Mouse (Mus musculus) embryonic facial prominence, embryonic 14.5 days (tissue): ENCODE measurements at regions not wholly inside any gene's neighbourhood (a gene's known extent, or its start where the extent isn't known, plus 50 kb on each side); places are given as distances from the start of the nearest gene placed in this dataset.

Experiments
- ATAC-seq: fragments of 200-750 bp; cut with Nextera tagmentation; 2 replicates; pipeline ENCODE4 v1.8.0; 2017; ENCODE audit warnings: low read depth, moderate number of reproducible peaks, moderate TSS enrichment
- DNase-seq: peaks from one replicate; pipeline ENCODE4 v3.0.0-alpha.2; 2015; ENCODE audit warnings: low spot score
- H3K27ac ChIP-seq: fragments of 300-500 bp; sonication (generic); replicated peaks from 2 replicates; pipeline ENCODE4 v1.5.1; 2014; ENCODE audit warnings: low read depth, mild to moderate bottlenecking, low read length, moderate library complexity
- H3K27me3 ChIP-seq: fragments of 300-500 bp; sonication (generic); replicated peaks from 2 replicates; pipeline ENCODE4 v1.6.1; 2014; ENCODE audit warnings: low read length; ENCODE audit not compliant: control insufficient read depth, insufficient read depth
- H3K36me3 ChIP-seq: fragments of 300-500 bp; sonication (generic); 2 replicates; pipeline ENCODE4 v1.6.1; 2014; ENCODE audit warnings: low read length, mixed read lengths; ENCODE audit not compliant: control insufficient read depth, insufficient read depth
- H3K4me1 ChIP-seq: fragments of 300-500 bp; sonication (generic); 2 replicates; pipeline ENCODE4 v1.6.1; 2014; ENCODE audit warnings: antibody characterized with exemption, low read length; ENCODE audit not compliant: control insufficient read depth, insufficient read depth
- H3K4me2 ChIP-seq: fragments of 300-500 bp; sonication (generic); 2 replicates; pipeline ENCODE4 v1.6.1; 2014; ENCODE audit warnings: low read depth, mild to moderate bottlenecking, low read length, moderate library complexity, mixed read lengths
- H3K4me3 ChIP-seq: fragments of 300-500 bp; sonication (generic); 2 replicates; pipeline ENCODE4 v1.5.1; 2014; ENCODE audit warnings: low read depth, mild to moderate bottlenecking, low read length
- H3K9ac ChIP-seq: fragments of 300-500 bp; sonication (generic); 2 replicates; pipeline ENCODE4 v1.6.1; 2014; ENCODE audit warnings: low read depth, mild to moderate bottlenecking, low read length, moderate library complexity, mixed read lengths
- H3K9me3 ChIP-seq: fragments of 300-500 bp; sonication (generic); 2 replicates; pipeline ENCODE4 v1.6.1; 2016; ENCODE audit warnings: low read length; ENCODE audit not compliant: control insufficient read depth
- WGBS: fragments of 180-500 bp; shearing (Covaris S2); extraction: QIAGEN DNeasy Blood & Tissue Kit; methylation state at CpG from one replicate; pipeline ENCODE4 v1.1.7; 2014; 5-methylcytosine and 5-hydroxymethylcytosine counted together

DNA sequence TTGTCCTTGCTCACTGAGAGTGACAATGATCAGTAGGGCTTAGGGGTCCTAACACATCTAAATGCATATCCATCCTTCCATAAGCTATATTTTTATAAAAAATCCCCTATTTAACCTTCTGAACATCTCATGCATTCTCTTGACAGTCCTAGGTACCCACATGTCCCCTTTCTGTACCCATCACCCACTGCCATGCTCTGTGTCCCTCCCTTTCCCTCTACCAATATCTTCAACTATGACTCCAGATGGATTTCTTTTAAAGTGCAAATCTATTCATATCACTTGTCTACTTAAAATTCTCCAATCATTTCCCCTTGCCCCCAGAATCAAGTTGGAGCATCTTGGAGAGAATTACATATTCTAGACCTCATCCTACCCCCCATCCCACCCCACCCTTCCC, 235.6 kb downstream of the Qdpr start:
- Histone ChIP-seq H3K9ac (no peak overlapping the region), H3K27ac (no peak overlapping the region), H3K4me2 (no peak overlapping the region), H3K4me3 (no peak overlapping the region), H3K36me3 (no peaks in the 10 kb centered on the region), H3K27me3 (no peaks in the 10 kb centered on the region), H3K9me3 (no peaks in the 10 kb centered on the region), H3K4me1 (peaks cover 6% of the 10 kb centered on the region)
- ATAC-seq (no peak), DNase-seq (no peak)

DNA sequence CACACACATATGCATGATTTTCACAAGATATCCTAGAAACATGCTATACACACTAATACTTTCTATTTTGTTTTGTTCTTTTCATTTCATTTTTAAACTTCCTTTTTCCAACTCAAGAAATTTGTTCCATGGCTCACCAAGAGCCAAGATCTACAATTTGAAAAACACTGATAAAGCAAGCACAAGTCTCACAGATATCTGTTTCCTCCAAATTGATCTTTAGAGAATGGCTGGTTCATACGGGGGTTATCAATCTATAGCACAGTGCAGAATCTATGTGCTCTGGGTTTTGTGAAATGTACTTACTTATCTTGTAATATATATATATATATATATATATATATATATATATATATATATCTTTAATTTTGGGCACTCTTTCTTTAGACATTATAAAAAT, 251.6 kb downstream of the Qdpr start:
- H3K9me3 ChIP-seq: no peaks in the 10 kb centered on the region
- H3K9ac ChIP-seq: no peak overlapping the region
- H3K27ac ChIP-seq: no peak overlapping the region
- H3K4me3 ChIP-seq: no peak overlapping the region
- ATAC-seq (no peak), DNase-seq (no peak)
- no peak overlapping the region for H3K4me2 ChIP-seq
- no peaks in the 10 kb centered on the region for H3K4me1 ChIP-seq
- H3K36me3 ChIP-seq: no peaks in the 10 kb centered on the region
- no peaks in the 10 kb centered on the region for H3K27me3 ChIP-seq
- WGBS: 85% methylated on average over 1 of the region's 1 CpGs

DNA sequence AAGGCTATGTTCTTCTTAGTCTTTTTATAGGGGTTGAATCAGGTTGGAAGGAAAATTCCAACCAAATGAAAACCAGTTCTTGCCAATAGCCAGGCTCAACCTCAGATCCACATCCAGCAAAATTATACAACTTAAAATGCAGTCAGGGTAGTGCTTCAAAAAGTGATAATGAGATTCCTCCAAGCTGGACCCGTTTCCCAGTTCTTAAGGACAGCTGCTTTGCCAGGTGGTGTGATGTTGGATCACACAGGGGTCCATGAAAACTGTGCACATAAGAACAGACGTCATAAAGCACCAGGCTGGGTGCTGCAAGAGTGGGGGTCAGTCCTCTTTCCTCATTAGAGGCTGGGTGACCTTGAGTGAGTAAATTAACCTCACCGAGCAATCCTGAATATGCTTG, 253.9 kb downstream of the Qdpr start:
- WGBS: 38% methylated on average over 3 of the region's 3 CpGs
- no peak overlapping the region for H3K4me3 ChIP-seq
- no peaks in the 10 kb centered on the region for H3K4me1 ChIP-seq
- DNase-seq (no peak), ATAC-seq (no peak)
- no peaks in the 10 kb centered on the region for H3K27me3 ChIP-seq
- H3K4me2 ChIP-seq: no peak overlapping the region
- H3K36me3 ChIP-seq: no peaks in the 10 kb centered on the region
- H3K9ac ChIP-seq: no peak overlapping the region
- no peaks in the 10 kb centered on the region for H3K9me3 ChIP-seq
- H3K27ac ChIP-seq: no peak overlapping the region

DNA sequence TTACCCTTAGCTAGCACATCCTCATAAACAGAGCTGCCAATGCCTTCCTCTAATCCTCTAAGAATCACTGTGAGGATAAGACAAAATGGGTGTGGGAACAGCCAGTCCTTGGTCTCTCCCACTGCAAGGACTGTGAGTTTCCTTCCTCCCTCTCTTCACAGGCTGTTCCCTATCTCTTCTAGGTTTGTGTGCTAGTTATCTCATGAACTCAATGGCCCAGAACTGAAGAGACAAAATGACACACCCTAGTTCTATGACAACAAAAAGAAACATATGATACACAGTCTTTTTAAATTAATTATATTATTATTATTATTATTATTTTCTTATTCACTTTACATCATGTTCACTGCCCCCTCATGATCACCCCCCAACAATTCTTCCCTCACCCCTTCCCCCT, 257.7 kb downstream of the Qdpr start:
- H3K36me3 ChIP-seq: no peaks in the 10 kb centered on the region
- no peak overlapping the region for H3K27ac ChIP-seq
- H3K4me1 ChIP-seq: no peaks in the 10 kb centered on the region
- H3K9me3 ChIP-seq: no peaks in the 10 kb centered on the region
- H3K9ac ChIP-seq: no peak overlapping the region
- ATAC-seq: no peak
- no peaks in the 10 kb centered on the region for H3K27me3 ChIP-seq
- no peak for DNase-seq
- no peak overlapping the region for H3K4me2 ChIP-seq
- no peak overlapping the region for H3K4me3 ChIP-seq

DNA sequence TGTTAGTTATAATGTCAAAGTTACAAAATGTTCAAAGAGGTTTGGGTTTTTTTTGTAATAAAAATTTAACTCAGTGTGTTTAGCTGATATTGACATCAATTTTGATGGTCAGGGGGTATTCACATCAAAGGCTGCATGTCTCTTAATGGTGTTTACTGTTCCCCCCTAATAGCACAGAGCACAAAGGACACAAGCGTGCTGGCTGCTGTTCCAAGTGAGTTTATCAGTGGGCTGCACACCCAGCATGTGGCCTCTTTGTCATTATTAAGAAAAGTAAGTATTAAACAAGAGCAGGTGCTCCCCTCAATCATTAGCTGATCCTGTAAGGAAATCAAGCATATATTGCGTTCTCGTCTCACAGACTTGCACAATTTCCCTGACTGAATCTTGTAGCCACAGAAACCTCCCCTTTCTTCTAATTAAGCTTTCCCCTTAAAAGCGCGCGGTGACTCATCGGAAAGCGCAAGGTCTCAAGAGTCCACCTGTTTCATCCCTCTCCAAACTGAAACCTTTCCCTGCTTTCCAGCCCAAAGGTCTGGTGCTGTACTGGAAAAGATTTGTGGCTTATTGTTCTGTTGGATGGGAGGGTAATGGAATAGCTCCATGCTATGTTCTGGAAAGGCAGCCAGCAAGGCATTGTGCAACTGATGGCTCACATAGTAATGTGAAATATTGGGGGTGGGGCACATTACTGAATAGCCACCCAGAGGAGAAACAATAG, 276.8 kb downstream of the Qdpr start:
- no peaks in the 10 kb centered on the region for H3K9me3 ChIP-seq
- H3K4me2 ChIP-seq: no peak overlapping the region
- no peak overlapping the region for H3K9ac ChIP-seq
- ATAC-seq (no peak), DNase-seq (peak; percentile 15)
- H3K27ac ChIP-seq: no peak overlapping the region
- H3K27me3 ChIP-seq: no peaks in the 10 kb centered on the region
- 72% methylated on average over 8 of the region's 8 CpGs for WGBS
- H3K36me3 ChIP-seq: no peaks in the 10 kb centered on the region
- H3K4me1 ChIP-seq: no peaks in the 10 kb centered on the region
- H3K4me3 ChIP-seq: no peak overlapping the region

DNA sequence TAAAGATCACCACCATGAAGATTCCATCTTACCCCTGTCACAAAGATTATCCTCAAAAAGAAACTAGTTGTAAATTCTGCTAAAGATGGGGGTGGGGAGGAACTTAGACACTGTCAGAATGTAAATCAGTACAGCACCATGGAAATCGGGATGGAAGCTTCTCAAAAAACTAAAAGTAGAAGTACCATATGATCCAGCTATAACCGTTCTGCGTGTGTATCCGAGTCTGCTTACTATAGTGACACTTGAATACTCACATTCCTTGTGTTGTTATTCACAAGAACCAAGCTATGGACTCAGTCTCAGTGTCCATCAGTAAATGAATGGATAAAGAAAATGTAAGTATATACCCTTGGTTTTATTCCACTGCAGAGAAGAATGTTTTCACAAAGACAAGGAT, 290.8 kb downstream of the Qdpr start:
- H3K4me1 ChIP-seq: no peaks in the 10 kb centered on the region
- DNase-seq (no peak), ATAC-seq (no peak)
- H3K27me3 ChIP-seq: no peaks in the 10 kb centered on the region
- no peak overlapping the region for H3K4me3 ChIP-seq
- no peak overlapping the region for H3K9ac ChIP-seq
- H3K36me3 ChIP-seq: no peaks in the 10 kb centered on the region
- H3K9me3 ChIP-seq: no peaks in the 10 kb centered on the region
- H3K27ac ChIP-seq: no peak overlapping the region
- H3K4me2 ChIP-seq: no peak overlapping the region
- 86% methylated on average over 4 of the region's 4 CpGs for WGBS

DNA sequence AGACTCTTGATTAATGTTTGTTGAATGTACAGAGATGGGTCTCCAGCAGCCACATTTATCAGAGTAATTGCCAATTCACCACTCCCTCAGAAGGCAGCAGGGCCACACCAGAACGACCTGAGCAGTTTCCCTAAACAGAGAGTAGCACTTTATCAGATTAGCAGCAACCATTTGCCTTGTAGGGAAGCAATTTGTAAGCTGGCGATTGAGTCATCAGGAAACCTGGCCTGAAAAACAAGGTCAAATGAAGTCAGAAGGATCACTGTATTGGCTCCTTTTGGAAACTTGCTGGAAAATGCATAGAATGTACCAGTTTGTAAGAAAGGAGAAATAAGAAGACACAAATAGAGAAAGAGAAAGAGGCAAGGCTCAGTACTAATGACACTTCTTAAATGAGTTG, 295.1 kb downstream of the Qdpr start:
- Histone ChIP-seq H3K4me2 (no peak overlapping the region), H3K36me3 (no peaks in the 10 kb centered on the region), H3K9ac (no peak overlapping the region), H3K9me3 (no peaks in the 10 kb centered on the region), H3K4me3 (no peak overlapping the region), H3K27ac (no peak overlapping the region), H3K4me1 (no peaks in the 10 kb centered on the region), H3K27me3 (no peaks in the 10 kb centered on the region)
- 41% methylated on average over 2 of the region's 2 CpGs for WGBS
- ATAC-seq (no peak), DNase-seq (no peak)

DNA sequence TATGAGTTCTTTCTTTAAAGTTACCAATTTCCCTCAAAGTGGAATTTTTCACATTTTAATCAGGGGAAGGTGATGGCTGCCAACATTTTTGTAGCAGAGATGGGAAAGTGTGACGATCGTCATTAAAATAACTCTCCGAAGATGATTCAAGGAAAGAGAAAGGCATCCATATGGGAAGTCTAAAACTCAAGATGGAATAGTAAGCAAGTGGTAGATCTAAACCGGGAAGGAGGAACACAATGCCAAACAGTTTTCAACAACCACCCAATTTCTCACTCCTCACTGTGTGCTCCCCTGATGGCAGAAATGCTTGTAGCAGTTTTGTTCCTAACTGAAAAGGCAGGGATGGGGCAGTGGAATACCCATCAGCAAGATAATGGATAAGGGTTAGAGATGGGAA, 305.9 kb downstream of the Qdpr start:
- no peaks in the 10 kb centered on the region for H3K9me3 ChIP-seq
- no peak overlapping the region for H3K9ac ChIP-seq
- no peaks in the 10 kb centered on the region; the same call in 1 of the 2 replicates for H3K4me1 ChIP-seq
- no peak for ATAC-seq
- WGBS: 91% methylated on average over 4 of the region's 4 CpGs
- H3K27ac ChIP-seq: no peak overlapping the region
- no peaks in the 10 kb centered on the region for H3K36me3 ChIP-seq
- DNase-seq: no peak
- no peaks in the 10 kb centered on the region for H3K27me3 ChIP-seq
- H3K4me2 ChIP-seq: no peak overlapping the region
- no peak overlapping the region for H3K4me3 ChIP-seq

DNA sequence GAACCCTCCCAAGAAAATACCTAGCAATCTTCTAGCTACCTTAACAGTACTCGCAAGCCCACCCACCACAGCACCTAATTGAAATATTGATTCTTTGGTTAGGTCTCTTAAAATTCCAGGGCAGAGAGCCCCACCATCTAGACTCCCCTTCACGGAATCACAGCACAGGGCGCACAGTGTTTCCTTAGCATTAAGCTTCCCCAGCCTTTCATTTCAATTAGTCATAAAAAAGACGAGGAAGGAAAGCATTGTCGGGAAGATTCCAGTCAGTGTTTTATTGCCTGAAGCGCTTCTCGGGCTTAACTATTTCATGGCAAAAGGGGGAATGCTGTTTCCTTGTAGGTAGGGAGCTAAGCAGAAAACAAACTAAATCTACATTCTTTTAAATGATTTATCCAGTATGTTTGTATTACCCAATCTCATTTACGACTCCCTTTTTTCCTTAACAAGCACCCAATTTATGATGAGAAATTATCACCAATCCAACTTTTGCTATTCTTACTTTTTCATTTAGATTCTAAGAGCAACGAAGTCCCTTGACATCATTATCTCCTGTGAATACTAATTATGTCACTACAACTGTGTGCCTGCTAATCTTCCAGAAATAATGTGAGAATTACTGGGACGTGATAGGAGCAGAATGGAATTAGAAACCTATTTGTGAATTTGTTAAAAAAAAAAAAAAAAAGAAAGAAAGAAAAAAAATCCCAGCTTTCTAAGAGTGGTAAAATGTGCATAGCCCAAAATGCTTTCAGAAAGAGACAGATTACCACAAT, 312.6 kb downstream of the Qdpr start:
- Histone ChIP-seq H3K36me3 (no peaks in the 10 kb centered on the region), H3K27me3 (no peaks in the 10 kb centered on the region), H3K4me3 (no peak overlapping the region), H3K9ac (no peak overlapping the region), H3K4me2 (no peak overlapping the region), H3K9me3 (0 out of 2 replicates have a peak, but pooled peaks cover 4% of the 10 kb centered on the region), H3K4me1 (no peaks in the 10 kb centered on the region; the same call in 1 of the 2 replicates), H3K27ac (no peak overlapping the region)
- no peak for DNase-seq
- no peak for ATAC-seq
- WGBS: 50% methylated on average over 10 of the region's 10 CpGs
